Mouse (Mus musculus): Measurements from ENCODE around the gene C1qtnf6. TPM values are rescaled to one million over a fixed set of nuclear protein-coding genes. Genes with fewer than 3 reads are reported as not detected.

C1qtnf6 gene
- total RNA-seq, 2 experiments from 2014 or later, result 0.14 to 3.1 TPM

DNA sequence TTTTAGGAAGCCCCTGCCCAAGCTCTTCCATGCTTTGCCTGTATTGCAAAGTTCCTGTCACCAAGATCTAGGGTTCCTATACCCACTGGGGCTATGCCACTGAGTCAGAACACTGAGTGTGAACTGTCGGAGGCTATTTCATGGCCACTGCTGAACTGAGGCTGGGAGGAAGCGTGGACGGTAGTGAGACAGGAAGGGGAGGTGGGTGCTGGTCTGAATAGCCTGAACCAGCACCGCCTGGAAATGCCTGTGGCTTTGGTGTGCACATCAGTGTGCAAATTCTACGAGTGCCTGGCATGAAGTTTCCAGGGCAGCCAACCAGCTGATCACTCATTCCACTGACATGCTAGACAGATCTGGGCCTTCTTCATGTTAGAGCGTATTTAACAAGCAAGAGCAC lies 9.3 kb downstream of the C1qtnf6 start:
- no peak for ATAC-seq (replicated peaks; ENCODE audit: low FRiP score, low TSS enrichment, poor library complexity, severe bottlenecking)

DNA sequence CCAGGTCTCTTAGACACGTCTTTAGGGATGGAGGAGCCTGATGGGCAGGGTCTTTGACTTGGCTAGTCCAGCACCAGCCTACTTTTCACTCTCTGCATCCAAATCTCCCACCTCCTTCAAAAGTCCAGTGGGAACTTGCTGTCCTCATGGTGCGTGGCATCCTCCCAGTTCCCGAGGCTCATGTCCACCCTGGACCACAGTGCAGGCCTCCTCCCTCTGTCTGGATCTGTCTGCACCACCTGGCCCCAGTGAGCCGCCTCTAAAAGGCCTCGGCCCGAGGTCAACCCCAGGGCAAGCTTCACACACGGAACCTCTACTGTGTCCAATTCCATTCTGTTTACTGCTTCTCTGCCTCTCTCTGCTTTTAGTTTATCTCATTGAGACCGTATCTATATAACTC lies 9.9 kb downstream of the C1qtnf6 start:
- no peak for ATAC-seq (replicated peaks; ENCODE audit: low FRiP score, low TSS enrichment, poor library complexity, severe bottlenecking)

DNA sequence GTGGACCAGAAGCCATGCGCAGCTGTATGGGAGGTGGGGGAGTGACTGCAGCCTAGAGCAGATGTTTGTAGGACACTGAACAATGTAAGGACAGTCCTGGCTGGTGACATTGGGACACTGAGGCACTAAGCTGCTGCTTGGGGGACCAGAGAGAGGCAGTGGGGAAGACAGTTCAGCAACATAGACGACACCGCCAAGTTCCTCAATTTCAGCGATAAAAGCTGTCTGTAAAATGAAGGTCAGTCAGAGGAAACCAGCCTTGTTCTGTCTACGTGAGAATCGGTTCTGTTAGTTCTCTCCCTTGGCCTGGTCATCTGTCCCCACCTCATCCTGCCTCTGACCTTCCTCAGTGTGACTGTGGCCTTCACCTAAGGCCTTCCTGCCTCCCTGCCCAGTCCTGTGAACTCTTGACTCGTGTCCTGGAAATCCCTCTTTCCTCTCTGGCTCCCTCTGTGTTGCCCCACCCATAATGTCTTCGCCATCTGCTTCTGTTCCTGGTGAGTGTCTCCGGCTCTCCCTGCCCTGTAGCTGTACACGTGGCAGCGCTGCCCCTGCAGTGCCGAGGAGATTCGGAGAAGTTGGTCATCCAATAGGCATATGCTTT lies 11.0 kb downstream of the C1qtnf6 start:
- ATAC-seq (replicated peaks; ENCODE audit: low FRiP score, low TSS enrichment, poor library complexity, severe bottlenecking), result no peak

DNA sequence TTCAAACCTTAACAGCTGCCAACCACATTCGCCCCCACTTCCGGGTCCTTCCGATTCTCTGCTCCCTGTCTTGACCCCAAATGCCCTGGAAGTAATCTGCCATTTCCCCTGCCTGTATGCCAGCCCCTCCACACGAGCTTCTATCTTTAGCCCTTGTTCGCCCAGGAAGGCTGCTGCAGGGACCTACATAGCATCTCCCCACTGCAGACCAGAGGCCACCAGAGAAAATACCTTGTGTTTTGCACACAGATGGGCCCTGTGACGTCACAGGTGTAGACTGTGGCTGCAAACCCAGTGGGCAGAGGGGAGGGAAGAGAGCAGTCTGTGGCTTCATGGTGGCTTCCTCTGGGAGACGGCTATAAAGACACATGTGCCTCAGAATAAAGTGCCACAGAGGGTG lies 13.0 kb downstream of the C1qtnf6 start:
- ATAC-seq (replicated peaks; ENCODE audit: low FRiP score, low TSS enrichment, poor library complexity, severe bottlenecking), result no peak

DNA sequence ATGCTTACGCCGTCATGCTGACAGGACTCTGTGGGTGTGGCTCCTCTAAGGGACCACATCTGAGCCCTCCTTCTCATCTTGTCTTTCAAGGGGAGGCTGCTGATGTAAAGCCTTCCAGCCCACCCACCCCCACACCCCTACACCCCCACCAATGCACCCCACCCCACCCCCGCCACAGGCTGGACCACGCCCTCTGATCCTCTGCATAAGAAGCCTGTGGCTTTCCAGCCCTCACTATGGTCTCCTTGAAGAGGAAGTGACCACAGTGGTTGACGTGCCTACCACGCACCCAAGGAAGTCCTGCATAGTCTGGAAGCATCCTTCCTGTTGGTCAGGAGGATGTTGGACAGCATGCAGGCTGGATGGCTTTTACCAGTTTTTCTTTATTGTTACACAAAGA lies 15.5 kb downstream of the C1qtnf6 start:
- no peak for ATAC-seq (replicated peaks; ENCODE audit: low FRiP score, low TSS enrichment, poor library complexity, severe bottlenecking)

DNA sequence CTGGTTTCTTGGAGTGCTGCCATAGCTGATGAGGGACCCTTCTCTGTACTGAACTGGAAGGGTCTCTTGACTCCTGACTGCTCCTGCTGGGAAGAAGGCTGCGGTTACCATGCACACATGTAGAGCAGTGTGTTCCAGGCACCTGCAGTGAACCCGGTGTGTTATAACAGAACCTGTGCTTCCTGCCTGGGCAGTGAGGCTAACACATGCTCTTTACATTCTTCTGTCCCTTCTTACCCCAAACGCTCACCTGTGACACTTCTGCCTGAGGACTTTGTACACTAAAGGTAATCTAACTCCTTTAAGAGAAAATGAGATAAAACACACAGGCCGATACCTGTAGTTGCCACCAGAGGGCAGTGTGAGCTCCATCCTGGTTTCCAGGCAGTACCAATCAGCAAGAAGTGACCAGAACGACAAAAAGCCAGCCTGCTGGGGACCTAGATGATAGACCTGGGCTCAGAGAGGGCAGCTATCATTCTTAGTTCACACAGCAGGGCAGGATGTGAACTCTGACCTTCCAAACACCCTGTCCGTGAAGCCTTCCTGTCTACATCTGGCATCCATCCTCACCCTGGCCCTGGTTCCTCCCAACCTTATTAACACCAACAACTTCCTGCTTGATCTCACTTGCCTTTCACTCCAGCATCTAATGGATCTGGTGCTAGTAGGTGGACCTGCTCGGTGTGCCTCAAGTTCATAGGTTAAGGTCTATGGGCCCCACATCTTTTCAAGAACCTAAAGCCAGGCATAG lies 16.6 kb downstream of the C1qtnf6 start:
- ATAC-seq (replicated peaks; ENCODE audit: low FRiP score, low TSS enrichment, poor library complexity, severe bottlenecking), result peak; percentile 58; the same call in 1 of the 2 replicates

DNA sequence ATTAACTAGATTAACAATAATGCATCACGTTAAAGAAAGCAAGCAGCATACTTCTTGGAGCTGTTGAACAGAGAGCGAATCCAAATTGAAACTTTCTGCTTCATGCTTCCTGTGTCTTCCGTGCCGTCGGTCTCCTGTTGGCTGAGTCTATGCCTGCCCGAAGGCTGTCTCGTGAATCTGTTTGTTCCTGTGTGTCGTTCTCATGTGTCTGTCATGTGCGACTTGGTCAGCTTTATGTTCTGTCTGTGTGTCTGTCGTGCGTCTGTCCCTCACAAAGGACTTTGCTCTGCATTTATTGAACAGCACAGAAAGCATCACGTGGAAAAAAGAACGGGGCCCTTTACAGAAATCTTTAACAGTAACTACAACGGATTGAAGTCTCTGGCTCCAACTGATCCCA lies 18.2 kb downstream of the C1qtnf6 start:
- no peak for ATAC-seq (replicated peaks; ENCODE audit: low FRiP score, low TSS enrichment, poor library complexity, severe bottlenecking)

DNA sequence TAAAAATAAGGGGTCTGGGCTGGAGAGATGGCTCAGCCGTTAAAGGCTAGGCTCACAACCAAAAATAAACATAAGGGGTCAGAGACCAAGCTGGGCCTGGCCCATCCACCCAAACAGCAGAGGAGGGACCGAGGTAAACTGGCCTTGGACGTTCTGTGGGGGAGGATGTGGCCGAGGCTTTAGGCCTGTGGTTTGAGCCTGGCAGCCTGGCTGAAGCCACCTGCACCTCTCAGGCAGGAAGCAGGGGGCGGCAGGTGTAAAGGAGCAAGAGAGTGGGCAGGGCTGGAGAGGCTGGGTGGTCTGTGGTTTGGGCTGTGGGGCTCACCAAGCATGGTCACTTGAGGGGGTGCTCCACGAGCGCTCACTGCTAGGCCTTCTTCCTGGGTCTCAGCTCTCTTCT lies 19.3 kb downstream of the C1qtnf6 start:
- ATAC-seq (replicated peaks; ENCODE audit: low FRiP score, low TSS enrichment, poor library complexity, severe bottlenecking), result no peak

DNA sequence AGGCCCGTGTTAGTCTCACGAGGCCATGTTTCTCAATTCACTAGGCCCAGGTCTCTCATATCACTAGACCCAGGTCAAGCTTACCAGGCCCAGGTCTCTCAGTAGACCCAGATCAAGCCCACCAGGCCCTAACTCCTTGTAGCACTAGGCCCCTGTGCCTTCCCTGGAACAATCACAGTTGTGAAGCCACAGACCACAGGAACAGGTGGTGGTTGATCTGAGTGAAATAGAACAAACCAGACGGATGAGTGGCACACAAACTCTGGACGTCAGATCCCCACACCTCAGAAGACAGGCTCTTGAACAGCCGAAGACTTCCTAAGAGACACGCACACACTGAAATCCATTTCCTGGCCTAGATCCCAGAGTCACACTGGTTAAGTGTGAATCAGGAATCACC lies 20.5 kb downstream of the C1qtnf6 start:
- no peak for ATAC-seq (replicated peaks; ENCODE audit: low FRiP score, low TSS enrichment, poor library complexity, severe bottlenecking)

DNA sequence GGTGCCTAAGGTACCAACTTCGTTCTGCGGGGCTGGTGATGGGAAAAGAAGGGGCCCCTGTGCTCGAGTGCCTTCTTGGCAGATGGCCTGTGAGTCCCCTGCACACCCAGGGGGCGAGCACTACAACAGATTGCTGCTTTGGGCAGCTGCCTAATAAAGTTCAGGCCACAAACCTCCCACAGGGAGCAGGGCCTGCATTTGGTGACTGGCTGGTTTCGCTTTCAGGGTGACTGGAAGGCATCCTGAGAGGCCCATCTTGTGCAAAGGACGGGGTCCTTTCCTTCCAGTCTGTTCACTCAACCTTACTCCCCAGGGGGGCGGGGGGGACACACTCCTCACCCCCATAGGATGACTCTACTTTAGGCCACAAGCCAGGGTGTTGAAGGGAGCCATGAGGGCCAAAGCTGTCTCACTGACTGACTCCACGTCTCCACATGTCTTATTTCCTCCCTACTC lies 21.1 kb downstream of the C1qtnf6 start:
- ATAC-seq (replicated peaks; ENCODE audit: low FRiP score, low TSS enrichment, poor library complexity, severe bottlenecking), result no peak

DNA sequence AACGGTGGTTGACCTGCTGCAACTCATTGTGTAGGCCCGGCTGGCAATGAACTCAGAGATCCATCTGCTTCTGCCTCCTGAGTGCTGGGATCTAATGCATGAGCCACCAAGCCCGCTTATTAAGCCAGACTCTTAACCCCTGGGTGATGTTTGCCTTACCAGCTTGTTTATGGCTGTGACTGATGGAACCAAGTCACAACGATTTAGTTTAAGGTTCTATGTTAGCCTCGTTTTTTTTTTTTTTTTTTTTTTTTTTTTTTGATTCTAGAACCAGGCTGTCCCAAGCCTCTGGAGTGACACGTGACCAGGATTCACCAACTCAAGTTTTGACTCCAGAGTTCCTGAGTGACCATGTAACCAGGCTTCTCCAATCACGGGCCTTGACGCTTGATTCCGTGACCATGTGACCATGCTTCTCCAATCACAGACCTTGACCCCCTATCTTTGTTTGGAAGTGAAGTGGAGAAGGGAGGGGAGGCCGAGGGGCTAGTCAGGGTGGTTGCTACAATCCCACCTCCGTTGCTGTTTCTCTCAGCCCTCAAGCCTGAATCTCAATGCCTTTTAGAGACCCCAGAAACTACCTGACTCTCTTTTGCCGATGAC lies 21.8 kb downstream of the C1qtnf6 start:
- ATAC-seq (replicated peaks; ENCODE audit: low FRiP score, low TSS enrichment, poor library complexity, severe bottlenecking), result no peak

DNA sequence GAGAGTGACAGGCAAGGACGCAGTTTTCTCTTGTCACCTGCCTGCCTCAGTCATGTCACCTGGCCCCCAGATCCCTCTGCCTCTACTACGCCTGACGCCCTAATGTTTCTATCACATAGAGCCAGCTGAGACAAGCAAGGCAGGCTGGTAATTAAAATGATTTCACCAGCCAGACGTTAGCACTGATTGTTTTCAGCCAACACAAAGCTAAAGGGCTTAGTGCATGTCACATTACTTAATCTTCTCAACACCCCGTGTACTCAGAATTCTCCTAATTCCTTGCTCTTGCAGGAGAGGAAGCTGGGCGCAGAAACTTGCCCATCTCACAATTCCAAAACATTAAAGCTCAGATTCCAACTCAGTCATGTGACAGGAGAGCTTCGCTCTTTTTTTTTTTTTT lies 22.8 kb downstream of the C1qtnf6 start:
- no peak for ATAC-seq (replicated peaks; ENCODE audit: low FRiP score, low TSS enrichment, poor library complexity, severe bottlenecking)

DNA sequence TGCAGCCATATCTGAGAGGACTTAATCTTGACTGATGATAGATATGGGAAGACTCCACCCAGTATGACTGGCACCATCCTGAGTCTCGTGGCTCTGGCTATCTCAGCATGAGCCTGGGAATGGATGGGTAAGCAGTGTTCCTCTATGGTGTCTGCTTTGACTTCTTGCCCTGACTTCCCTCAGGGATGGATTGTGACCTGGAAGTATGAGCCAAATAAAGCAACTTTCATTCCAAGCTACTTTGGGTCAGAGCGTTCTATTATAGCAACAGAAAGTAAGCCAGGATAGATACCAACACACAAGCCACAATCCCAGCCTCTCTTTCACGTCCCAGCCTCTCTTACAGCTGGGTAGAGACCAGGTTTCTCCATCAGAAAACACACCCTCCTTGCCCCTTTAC lies 25.7 kb downstream of the C1qtnf6 start:
- no peak for ATAC-seq (replicated peaks; ENCODE audit: low FRiP score, low TSS enrichment, poor library complexity, severe bottlenecking)

DNA sequence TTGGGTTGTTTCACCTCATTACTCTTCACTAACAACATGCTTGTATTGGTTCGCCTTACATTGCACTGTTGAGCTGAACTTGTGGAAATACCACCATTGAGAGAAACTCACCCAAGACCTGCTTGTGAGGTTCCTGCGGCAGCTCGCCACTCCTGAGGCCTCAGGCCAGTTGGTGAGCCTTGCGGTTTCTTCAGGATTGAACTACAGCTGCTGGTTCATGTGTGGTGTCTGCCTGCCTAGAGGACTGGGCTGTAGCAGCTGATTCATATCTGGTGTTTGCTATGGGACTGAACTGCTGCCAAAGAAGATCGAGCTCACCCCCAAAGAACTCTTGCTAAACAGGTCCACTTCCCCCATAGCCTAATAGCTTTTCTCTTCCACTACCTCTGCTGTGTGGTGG lies 26.4 kb downstream of the C1qtnf6 start:
- ATAC-seq (replicated peaks; ENCODE audit: low FRiP score, low TSS enrichment, poor library complexity, severe bottlenecking), result no peak

DNA sequence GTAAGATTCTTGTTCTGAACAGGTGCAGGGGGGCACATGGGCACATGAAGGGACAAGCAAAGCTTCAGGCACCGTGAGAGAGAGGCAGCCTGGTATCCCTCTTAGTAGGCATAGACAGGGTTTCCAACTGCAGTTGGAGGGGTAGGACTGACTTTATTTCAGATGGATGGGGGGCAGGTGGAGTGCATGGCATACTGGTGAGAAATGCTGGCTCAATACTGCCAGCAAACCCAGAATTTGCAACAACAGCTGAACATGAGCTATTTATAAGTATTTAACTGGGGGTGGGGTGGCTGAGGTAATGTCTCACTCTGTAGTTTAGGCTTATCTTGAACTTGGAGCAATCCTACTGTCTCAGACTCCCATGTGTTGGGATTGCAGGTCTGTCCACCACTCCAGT lies 27.2 kb downstream of the C1qtnf6 start:
- ATAC-seq (replicated peaks; ENCODE audit: low FRiP score, low TSS enrichment, poor library complexity, severe bottlenecking), result no peak

DNA sequence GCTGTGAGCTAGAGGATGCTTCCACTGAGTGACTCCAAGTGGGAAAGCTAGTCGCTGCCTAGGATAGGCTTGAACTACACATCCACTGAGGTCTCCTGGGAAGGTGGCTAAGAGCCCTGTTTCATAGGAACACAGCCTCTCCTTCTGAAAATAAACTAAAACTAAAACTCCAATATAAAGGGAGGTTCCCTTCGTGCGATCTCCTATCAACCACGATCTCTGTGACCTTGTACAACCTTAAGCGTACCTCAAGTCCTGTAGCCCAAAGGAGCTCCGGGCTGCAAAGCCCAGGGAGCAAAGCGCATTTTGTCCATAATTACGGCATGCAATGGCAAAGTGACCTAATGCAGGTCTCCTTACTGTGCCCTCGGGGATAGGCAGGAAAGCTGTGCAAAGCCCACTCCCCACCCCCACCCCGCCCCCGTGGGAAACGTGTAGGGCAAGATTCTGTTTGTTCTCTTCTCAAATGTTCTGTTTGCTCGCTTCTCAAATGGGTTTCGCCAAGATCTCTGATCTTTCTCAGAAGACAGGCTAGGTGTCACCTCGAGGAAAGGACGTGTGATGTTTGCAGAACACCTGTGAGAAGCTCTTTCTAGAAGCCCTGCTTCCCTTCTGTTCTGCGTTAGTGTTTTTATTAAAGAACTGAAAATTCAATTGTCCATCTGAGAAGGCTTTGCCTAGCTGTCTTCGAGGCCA lies 28.6 kb downstream of the C1qtnf6 start:
- no peak for ATAC-seq (replicated peaks; ENCODE audit: low FRiP score, low TSS enrichment, poor library complexity, severe bottlenecking)

DNA sequence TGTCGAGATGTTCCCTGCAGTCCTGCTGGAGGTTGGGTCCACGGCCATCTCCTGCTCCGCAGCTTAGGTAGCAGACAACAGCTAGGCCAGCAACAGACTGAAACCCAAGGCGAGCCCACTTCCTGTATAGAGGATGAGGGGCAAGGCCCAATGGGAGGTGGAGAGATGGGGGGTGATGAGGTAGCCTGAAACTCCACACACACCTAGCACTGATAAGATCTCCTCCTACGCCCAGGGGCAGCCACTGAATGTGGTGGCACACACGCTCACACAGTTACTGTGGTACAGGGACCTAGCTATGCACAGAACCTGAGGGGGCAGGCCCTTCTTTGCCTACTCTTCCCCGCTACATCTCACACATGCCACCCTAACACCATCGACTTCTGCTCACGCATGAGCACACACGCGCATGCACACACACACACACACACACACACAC lies 36.2 kb downstream of the C1qtnf6 start, which contains the start of gene Il2rb:
TSS of gene Il2rb (minus strand) at position 304 of the 439 bp plus-strand sequence.
- ATAC-seq (replicated peaks; ENCODE audit: low FRiP score, low TSS enrichment, poor library complexity, severe bottlenecking), result 0 out of 2 replicates have a peak, but pooled peaks have one; percentile 14

DNA sequence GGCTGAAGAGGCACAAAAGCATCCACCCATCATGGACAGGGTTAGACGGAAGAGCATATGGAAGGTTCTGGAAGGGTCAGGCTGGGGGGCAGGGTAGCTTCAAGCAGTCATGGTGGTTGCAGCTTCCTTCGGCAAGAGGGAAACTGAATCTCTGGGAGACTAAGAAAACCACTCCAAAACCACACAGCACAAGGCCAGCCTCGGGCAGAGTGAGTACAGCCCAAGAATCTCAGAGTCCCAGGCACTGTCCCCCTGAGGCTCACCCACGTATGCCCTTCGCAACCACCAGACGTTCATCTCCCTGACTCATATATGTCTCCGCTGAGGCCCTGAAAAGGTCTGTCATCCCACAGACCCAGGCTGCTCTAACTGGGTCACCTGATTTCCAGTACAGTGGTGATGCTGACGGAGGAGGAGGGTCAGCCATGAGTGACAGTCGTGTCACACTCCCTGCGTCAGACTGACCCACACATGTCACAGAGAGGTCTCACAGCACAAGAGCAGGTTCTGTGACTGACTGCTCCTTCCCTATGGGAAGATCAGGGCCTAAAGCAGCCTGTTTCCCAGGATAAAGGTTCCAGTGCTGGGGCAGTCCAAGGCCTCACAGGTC lies 37.7 kb downstream of the C1qtnf6 start:
- no peak for ATAC-seq (replicated peaks; ENCODE audit: low FRiP score, low TSS enrichment, poor library complexity, severe bottlenecking)

DNA sequence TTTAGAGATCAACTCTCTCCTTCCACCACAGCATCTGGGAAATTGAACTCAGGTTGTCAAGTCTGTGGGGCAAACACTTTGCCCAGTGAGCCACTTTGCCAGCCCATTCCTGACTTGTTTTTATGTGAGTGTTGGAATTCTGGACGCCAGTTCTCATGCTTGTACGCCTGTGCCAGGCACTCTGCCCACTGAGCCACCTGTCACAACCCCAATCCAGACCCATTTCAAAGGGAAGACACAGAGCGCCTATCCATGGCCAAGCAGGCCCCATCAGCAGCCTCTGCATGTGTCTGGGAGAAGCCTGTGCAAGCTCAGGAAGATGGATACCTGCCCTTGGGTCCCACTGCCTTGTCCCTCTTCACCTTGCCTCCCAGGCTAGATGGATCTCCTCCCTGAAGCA lies 39.9 kb downstream of the C1qtnf6 start:
- no peak for ATAC-seq (replicated peaks; ENCODE audit: low FRiP score, low TSS enrichment, poor library complexity, severe bottlenecking)

DNA sequence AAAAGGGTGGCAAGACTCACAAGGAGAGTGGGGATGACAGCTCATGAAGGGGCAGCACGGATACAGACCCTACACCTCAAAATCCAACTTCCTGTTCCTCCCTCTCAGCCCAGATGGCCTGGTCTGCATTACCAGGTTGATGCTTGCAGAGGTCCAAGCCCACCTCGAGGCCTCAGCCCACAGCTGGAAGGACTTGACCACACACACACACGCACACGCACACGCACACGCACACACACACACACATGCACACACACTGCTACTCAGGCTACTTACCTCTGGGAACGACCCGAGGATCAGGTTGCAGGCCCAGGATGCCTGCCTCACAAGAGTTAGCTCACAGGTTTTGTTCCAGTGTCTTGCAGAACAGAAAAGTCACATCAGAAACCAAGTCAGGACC lies 41.3 kb downstream of the C1qtnf6 start:
- no peak for ATAC-seq (replicated peaks; ENCODE audit: low FRiP score, low TSS enrichment, poor library complexity, severe bottlenecking)
